Mouse (Mus musculus) stomach, postnatal 0 days (tissue): ENCODE results near the gene Utp18. TPM values are rescaled to one million over a fixed set of nuclear protein-coding genes. Genes with fewer than 3 reads are reported as not detected.

ENCODE experiments used
- ATAC-seq: fragments of 200-750 bp; cut with Nextera tagmentation; 2 replicates; pipeline ENCODE4 v1.8.0; 2017; ENCODE audit not compliant: low FRiP score, low TSS enrichment
- DNase-seq: peaks from one replicate; pipeline ENCODE4 v3.0.0-alpha.2; 2016; ENCODE audit warnings: low spot score
- H3K27ac ChIP-seq: fragments of 300-500 bp; sonication (generic); replicated peaks from 2 replicates; pipeline ENCODE4 v1.5.1; 2014; ENCODE audit warnings: mild to moderate bottlenecking, control low read depth
- H3K27me3 ChIP-seq: fragments of 300-500 bp; sonication (generic); 2 replicates; pipeline ENCODE4 v1.6.1; 2014; ENCODE audit warnings: low read length; ENCODE audit not compliant: control insufficient read depth, insufficient read depth
- H3K36me3 ChIP-seq: fragments of 300-500 bp; sonication (generic); 2 replicates; pipeline ENCODE4 v1.6.1; 2014; ENCODE audit warnings: low read length, mixed read lengths; ENCODE audit not compliant: control insufficient read depth, insufficient read depth
- H3K4me1 ChIP-seq: fragments of 300-500 bp; sonication (generic); replicated peaks from 2 replicates; pipeline ENCODE4 v1.6.1; 2014; ENCODE audit warnings: antibody characterized with exemption; ENCODE audit not compliant: control insufficient read depth, insufficient read depth
- H3K4me2 ChIP-seq: fragments of 300-500 bp; sonication (generic); replicated peaks from 2 replicates; pipeline ENCODE4 v1.6.1; 2014; ENCODE audit warnings: low read depth, mild to moderate bottlenecking, control low read depth, moderate library complexity
- H3K4me3 ChIP-seq: fragments of 300-500 bp; sonication (generic); 2 replicates; pipeline ENCODE4 v1.5.1; 2014; ENCODE audit warnings: low read depth, low read length, control low read depth
- H3K9ac ChIP-seq: fragments of 300-500 bp; sonication (generic); 2 replicates; pipeline ENCODE4 v1.6.1; 2014; ENCODE audit warnings: mild to moderate bottlenecking, low read length, control low read depth, mixed read lengths
- H3K9me3 ChIP-seq: fragments of 300-500 bp; sonication (generic); 2 replicates; pipeline ENCODE4 v1.6.1; 2016; ENCODE audit warnings: low read length; ENCODE audit not compliant: control insufficient read depth
- CTCF ChIP-seq: IDR thresholded peaks from 2 replicates; pipeline ENCODE4 v1.5.1; 2016; ENCODE audit warnings: antibody characterized with exemption, low read depth, mild to moderate bottlenecking, moderate library complexity
- EP300 ChIP-seq: optimal IDR thresholded peaks from 2 replicates; pipeline ENCODE3; 2016; ENCODE audit warnings: antibody characterized with exemption
- WGBS: fragments of 180-500 bp; shearing (Covaris S2); extraction: QIAGEN DNeasy Blood & Tissue Kit; methylation state at CpG from one replicate; pipeline ENCODE4 v1.1.7; 2014; 5-methylcytosine and 5-hydroxymethylcytosine counted together
- polyA plus RNA-seq: library from polyadenylated mRNA; unstranded; fragments of >200 nt; fragmentation: Nextera tagmentation; extraction: Ambion mirVana; gene quantifications from 2 replicates; pipeline ENCODE4 v1.2.1, GENCODE M21; 2015

The Utp18 gene
- polyA plus RNA-seq, 1 experiment from 2014 or later, result 16.4 TPM

DNA sequence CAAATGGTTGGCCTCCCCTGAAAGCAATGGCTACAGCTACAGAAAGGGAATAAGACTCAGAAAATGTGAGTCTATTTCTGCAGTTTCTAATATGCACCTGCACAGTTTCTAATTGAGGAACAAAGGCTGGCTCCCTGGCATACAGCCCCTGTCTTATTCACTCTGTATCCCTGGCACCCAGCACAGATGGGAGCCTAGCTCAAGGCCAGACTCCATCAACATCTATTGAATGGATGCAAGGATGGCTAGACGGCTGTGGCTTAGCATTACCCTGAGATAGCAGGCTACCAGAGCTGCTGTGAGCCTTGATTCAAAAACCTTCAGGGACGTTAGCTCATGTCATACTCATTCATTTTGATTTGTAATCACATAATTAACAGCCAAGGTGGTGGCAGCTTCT lies 63.3 kb downstream of the Utp18 start:
- WGBS, result 64% methylated on average over 2 of the region's 2 CpGs
- Histone ChIP-seq H3K36me3 (no peaks in the 10 kb centered on the region), H3K9me3 (no peaks in the 10 kb centered on the region), H3K27ac (no peak overlapping the region), H3K4me3 (no peak overlapping the region), H3K4me2 (no peak overlapping the region), H3K9ac (no peak overlapping the region), H3K27me3 (no peaks in the 10 kb centered on the region), H3K4me1 (no peaks in the 10 kb centered on the region)
- TF ChIP-seq EP300 (no peak), CTCF (no peak)
- no peak for ATAC-seq
- no peak for DNase-seq

DNA sequence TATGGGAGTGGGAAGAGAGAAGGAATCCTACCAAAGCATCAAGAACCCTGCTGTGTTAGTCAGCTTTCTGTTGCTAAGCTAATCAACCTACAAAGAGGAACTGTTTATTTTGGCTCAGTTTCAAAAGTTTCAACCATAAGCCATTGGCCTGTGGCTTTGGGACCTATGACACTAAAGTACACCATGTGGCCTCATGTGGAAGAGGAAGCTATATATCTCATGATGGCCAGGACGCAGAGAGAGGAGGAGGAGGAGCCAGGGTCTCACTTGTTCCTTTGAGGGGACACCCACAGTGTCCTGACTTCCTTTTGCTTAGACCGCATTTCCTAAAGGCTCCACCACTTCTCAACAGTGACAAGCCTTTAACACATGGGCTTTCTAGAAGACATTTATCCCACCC lies 64.0 kb downstream of the Utp18 start:
- DNase-seq (no peak), ATAC-seq (peak; percentile 38; the same call in 1 of the 2 replicates)
- H3K9me3 ChIP-seq, result no peaks in the 10 kb centered on the region
- no peak for TF ChIP-seq EP300
- TF ChIP-seq CTCF, result no peak
- WGBS, result 37% methylated on average over 2 of the region's 2 CpGs
- no peaks in the 10 kb centered on the region for H3K4me1 ChIP-seq
- H3K9ac ChIP-seq, result no peak overlapping the region
- H3K4me3 ChIP-seq, result no peak overlapping the region
- no peaks in the 10 kb centered on the region for H3K36me3 ChIP-seq
- no peak overlapping the region for H3K27ac ChIP-seq
- no peak overlapping the region for H3K4me2 ChIP-seq
- H3K27me3 ChIP-seq, result no peaks in the 10 kb centered on the region

DNA sequence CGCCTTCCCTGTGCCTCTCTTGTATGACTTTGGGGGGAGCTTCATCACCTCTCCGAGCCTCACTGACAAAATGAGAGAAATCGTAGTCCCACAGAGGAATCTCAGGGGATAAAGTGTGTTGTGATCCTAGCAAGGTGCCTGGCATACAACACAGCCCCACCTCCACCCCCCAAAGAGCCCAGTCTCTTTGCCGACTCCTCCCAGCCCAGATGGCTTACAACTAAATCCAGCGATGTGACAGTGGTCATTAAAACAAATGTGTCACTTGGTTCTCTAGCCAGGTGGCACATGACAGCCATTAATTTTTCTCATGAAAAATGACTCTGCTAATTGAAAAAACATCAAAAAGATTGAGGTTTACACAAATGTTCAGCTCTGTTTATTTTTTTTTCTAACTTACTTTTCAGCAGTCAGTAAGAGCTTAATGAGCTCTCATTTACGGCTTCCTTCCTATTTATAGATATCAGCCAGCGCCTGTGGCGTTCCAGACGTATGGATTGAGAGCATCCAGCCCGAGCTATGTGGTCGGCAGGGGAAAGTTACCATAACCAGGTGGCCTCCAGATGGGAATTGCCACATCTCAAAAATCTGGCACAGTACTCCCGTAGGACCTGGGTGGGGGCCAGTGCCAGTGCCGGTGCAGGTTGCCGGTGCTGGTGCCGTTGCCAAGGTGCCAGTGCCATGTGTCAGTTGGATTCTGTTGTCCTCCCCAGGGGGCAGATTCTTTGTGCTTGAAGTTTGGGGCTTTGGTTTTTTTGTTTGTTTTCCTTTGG lies 67.4 kb downstream of the Utp18 start:
- Histone ChIP-seq H3K9ac (no peak overlapping the region), H3K4me2 (no peak overlapping the region), H3K4me1 (no peaks in the 10 kb centered on the region), H3K36me3 (no peaks in the 10 kb centered on the region), H3K9me3 (no peaks in the 10 kb centered on the region), H3K27ac (no peak overlapping the region), H3K27me3 (no peaks in the 10 kb centered on the region), H3K4me3 (no peak overlapping the region)
- WGBS, result 31% methylated on average over 15 of the region's 15 CpGs
- ATAC-seq, result no peak
- no peak for TF ChIP-seq EP300
- no peak for TF ChIP-seq CTCF
- DNase-seq, result no peak

DNA sequence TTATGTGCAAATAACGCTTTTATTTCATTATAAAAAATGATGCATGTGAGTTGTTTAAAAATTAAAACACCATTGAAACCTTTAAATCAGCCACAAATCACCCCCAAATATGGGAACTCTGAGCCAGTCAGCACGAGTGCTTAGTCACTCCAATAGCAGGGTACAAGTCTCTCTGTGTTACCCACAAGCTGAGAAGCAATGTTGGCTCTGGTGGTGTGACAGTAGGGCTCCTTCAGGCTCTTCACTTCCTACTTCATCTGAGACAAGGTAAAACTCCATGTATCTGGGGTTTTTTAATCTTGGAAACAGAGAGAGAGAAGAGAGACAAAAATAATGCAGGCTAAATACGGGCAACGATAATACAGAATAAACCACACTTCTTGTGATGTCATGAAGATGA lies 72.6 kb downstream of the Utp18 start:
- no peaks in the 10 kb centered on the region for H3K9me3 ChIP-seq
- no peak overlapping the region for H3K4me3 ChIP-seq
- ATAC-seq, result no peak
- TF ChIP-seq EP300 (no peak), CTCF (no peak)
- no peak overlapping the region for H3K27ac ChIP-seq
- no peaks in the 10 kb centered on the region for H3K36me3 ChIP-seq
- no peaks in the 10 kb centered on the region for H3K27me3 ChIP-seq
- no peak overlapping the region for H3K4me2 ChIP-seq
- H3K4me1 ChIP-seq, result no peaks in the 10 kb centered on the region
- DNase-seq, result no peak
- WGBS, result 81% methylated on average over 4 of the region's 4 CpGs
- H3K9ac ChIP-seq, result no peak overlapping the region

DNA sequence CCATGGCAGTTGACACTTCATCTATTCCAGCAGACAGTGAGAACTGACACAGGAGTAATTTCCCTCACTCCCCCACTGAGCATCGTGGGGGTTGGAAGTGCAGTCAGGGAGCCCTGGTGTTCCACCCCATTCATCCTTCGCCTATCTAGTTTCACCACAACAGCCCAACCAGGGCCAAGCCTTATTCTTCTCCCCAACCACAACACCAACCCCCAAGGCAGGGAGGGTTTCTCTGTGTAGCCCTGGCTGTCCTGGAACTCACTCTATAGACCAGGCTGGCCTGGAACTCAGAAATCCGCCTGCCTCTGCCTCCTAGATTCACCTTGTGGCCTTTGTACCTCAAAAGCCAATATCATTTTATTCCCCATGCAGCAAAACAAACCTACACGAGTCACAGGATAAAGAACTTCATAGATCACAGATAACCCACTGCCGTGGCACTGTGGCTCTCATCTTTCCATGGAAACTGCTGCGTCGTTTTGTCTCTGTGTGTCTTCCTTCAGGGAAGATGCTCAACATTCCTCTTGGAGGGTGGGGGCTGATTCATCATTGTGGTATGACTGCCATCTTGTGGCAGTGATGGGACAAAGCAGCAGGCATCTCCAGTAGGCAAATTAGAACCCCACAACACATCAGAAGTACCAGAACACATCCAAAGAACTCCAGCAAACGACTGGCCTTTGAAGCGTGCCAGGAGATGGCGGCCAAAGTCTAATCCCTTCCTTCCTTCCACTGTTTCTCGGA lies 73.3 kb downstream of the Utp18 start:
- no peaks in the 10 kb centered on the region for H3K27me3 ChIP-seq
- ATAC-seq, result no peak
- no peaks in the 10 kb centered on the region for H3K9me3 ChIP-seq
- no peaks in the 10 kb centered on the region for H3K36me3 ChIP-seq
- no peak for DNase-seq
- no peaks in the 10 kb centered on the region for H3K4me1 ChIP-seq
- H3K4me2 ChIP-seq, result no peak overlapping the region
- TF ChIP-seq EP300 (no peak), CTCF (peak; percentile 86)
- WGBS, result 31% methylated on average over 11 of the region's 11 CpGs
- H3K27ac ChIP-seq, result no peak overlapping the region
- no peak overlapping the region for H3K4me3 ChIP-seq
- H3K9ac ChIP-seq, result no peak overlapping the region

Other genes with a start within 250 kb of the Utp18 start
- 8.9 and 9.0 TPM in 2 replicates for gene Mbtd1, start 86 bp upstream of the Utp18 start, polyA plus RNA-seq
- gene Nme2, start 70.5 kb upstream of the Utp18 start, polyA plus RNA-seq, result 376 and 433 TPM in 2 replicates
- 239 and 273 TPM in 2 replicates for gene Gm20390, start 82.5 kb upstream of the Utp18 start, polyA plus RNA-seq
- 93.8 and 106 TPM in 2 replicates for gene Nme1, start 82.8 kb upstream of the Utp18 start, polyA plus RNA-seq
- gene Spag9, start 110.3 kb upstream of the Utp18 start, polyA plus RNA-seq, result 30.2 and 32.5 TPM in 2 replicates